Mouse (Mus musculus): ENCODE measurements at regions not wholly inside any gene's neighbourhood (a gene's known extent, or its start where the extent isn't known, plus 50 kb on each side); places are given as distances from the start of the nearest gene placed in this dataset.
"Not testable (repeated sequence)": the region's sequence is repeated elsewhere in the genome, so short reads cannot be mapped to it uniquely, and the experiment has no call there.

- DNase-seq (ENCODE audit: low read depth), result no peak
Observed at GRCm38 (mm10) chr1:143265216-143265615, 375.2 kb upstream of the B3galt2 start.

GRCm38 (mm10) chr1:143286274-143286967 is 354.0 kb upstream of the B3galt2 start:
- DNase-seq (ENCODE audit: low read depth), result no peak

GRCm38 (mm10) chr1:143287448-143287847 is 353.0 kb upstream of the B3galt2 start:
- no peak for DNase-seq (ENCODE audit: low read depth)

- DNase-seq (ENCODE audit: low read depth), result no peak
Observed at GRCm38 (mm10) chr1:143296555-143296954, 343.9 kb upstream of the B3galt2 start.

GRCm38 (mm10) chr1:143307379-143307778 is 333.1 kb upstream of the B3galt2 start:
- DNase-seq (ENCODE audit: low read depth), result no peak

- DNase-seq (ENCODE audit: low read depth), result no peak
Observed at GRCm38 (mm10) chr1:143318381-143318780, 322.1 kb upstream of the B3galt2 start.

- no peak for DNase-seq (ENCODE audit: low read depth)
Observed at GRCm38 (mm10) chr1:143319568-143319967, 320.9 kb upstream of the B3galt2 start.

GRCm38 (mm10) chr1:143351388-143351787 is 289.1 kb upstream of the B3galt2 start:
- DNase-seq (ENCODE audit: low read depth), result no peak

GRCm38 (mm10) chr1:143360256-143360655 is 280.2 kb upstream of the B3galt2 start:
- not testable (repeated sequence) for DNase-seq (ENCODE audit: low read depth)

- DNase-seq (ENCODE audit: low read depth), result peak; percentile 6
Observed at GRCm38 (mm10) chr1:143391851-143392250, 248.6 kb upstream of the B3galt2 start.

All from fibroblast of lung, adult 2 months (primary cell).